Mouse (Mus musculus): ENCODE results near the gene Ptprn2.

Gene Ptprn2

DNA sequence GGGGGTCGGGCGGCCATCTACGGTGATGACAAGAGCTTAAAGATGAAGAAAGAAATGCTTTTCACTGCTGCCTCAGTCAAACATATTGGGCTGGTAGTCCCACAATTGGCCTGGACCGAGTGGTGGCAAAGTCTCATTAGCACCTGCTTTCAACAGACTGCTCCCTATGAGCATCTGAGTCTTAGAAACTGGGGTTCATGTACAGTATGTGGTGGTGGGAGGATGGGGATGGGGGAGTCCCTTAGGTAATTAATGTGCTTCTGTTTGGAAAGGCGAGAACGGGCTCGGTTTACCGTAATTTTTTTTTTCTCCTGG is 667.6 kb downstream of the Ptprn2 start:
- DNase-seq = no peak

DNA sequence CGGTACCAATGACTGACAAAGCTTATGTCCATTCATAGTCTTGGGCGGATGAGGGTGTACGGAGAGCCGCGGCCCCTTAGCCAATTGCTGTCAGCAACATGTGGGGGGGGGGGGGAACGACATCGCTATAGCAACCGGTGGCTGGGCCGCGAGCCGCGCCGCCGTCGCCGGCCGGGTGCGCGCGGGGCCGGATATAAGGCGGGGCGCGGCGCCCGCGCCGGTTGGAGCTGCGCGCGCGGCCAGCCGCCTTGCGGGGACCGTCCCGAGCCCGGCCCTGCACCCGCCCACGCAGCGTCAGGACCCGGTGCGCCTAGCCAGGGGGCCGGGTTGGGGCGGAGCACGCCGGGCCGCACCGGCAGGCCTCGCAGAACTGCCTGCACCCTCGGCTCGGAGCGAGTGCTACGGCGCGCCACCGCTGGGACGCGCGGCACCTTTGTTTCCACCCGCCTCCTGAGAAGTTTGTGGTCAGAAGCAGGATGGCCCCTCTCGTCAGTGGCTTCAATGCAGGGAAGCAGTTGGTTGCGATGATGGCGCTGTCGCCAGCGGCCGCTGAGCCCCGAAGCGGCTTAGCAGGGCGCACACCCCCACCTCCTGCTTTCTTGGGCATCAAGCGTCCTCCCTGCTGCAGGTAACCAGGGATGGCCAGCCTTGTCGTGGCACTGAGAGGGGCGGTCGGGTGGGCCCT is 668.3 kb downstream of the Ptprn2 start:
- DNase-seq = peak in 1 of 2 experiments; percentile 1

DNA sequence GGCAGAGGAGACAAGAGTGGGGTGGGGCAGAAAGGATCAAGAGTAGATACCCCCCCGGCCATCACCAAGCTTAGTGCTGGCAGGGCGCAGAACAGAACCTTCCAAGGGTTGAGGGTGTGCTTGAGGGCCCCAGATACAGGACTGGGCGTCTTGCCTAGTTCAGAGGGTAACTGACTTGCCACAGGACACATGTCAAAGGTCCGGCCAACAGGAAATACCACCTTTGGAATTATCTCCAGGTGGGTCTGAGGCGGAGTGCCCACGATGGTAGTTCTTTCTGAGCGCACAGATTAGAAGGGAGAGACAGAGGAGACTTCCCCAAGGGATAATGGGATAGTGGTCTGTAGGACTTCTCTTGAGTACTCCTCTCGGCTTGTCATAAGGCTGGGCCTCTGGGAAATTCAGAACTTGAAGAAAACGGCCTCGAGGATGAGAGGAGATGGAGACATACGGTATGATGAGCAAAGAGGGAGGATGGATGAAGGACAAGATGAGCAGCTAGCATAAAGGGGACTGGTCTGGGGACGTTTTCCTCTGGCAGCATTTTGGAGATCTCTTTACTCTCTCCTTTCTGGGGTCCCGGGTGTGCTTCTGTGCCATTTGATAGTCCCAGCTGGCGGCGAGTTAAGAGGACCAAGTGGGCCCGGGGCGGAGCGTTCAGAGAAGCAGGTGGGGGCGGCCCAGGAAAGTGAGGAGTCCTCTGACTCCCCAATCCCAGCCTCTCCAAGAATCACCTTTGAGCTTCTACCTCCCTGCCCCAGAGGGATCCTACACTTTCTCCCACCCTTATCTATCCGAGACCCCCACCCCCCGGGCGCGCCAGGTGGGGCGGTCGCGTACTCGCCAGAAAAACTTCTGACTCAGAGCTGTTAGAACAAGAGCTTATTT is 669.1 kb downstream of the Ptprn2 start:
- no peak for DNase-seq

DNA sequence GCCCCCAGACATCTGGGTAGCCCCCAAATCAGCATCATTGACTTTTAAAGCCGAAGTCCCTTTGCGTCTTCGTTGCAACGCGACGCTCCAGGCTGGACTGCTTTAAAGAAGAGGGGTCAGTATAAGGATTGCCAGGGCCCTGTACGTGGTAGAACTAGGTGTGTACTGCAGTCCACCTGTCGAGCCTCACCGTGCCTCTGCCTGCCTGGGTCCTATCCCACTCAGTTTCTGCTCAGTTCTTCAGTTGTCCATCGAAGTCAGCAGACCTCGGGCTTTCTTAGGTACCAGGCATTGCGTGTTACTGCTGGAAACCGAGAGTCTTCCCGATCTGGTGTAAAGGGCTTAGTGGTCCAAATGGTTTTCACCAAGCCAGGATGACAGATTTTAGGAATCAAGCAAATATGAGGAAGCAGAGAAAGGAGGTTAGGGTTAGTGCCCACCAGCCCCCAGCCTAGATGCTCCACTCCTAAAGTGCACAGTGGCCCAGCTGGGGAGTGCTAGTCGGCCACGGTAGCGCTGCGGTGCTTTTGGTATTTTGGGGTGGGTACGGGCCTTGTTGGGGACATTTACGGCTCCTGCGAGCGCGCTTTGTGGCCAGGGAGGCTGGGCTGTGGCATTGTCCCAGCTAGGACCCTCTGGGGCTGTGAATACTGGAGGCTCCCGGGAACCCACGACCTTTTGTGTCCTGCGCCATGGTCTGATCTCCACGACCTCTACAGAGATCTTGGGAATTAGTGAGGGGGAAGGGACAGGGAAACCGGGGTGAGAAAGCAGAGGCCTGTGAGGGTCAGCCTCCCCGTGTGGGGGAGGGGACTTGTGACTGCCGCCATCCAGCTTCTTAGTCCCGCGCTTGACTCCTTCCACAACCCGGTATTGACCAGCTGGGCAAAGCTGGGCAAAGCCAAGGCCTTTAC is 670.0 kb downstream of the Ptprn2 start:
- no peak for DNase-seq

DNA sequence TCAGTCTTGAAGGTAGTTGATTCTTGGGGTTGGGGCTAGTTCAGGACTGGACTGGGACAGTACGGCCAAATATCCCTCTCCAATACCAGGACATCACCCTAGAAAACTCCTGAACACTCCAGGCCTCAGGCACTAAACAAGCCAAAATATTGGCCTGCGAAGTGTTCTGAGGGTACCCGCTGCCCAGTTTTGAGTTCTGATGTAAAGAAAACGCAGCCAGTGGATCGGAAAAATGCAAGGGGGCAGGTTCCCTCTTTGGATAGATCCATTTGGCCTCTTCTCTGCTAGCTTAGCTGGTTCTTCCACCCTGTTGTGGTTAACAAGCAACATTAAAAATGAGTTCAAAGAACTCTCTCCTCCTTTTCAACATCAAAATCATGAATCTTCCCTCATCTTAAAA is 670.7 kb downstream of the Ptprn2 start:
- DNase-seq = no peak

DNA sequence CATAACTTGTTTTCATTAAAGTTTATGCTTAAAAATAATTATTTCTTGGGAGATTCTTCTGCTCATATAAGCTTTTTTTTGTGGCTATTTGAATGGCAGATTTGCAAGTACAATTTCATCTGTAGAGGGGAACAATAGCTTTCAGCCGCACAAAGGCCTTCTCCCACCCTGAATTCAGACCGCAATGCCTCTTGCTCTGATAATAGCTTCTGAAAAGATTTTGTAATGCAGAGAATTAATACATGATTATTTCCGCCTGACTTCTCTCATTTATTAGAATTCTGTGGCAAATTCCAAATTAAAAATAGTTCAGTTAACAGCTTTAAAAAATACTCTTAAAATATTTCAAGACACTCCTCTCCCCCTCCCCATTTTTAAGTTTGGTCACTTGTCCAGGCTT is 671.3 kb downstream of the Ptprn2 start:
- DNase-seq = no peak

DNA sequence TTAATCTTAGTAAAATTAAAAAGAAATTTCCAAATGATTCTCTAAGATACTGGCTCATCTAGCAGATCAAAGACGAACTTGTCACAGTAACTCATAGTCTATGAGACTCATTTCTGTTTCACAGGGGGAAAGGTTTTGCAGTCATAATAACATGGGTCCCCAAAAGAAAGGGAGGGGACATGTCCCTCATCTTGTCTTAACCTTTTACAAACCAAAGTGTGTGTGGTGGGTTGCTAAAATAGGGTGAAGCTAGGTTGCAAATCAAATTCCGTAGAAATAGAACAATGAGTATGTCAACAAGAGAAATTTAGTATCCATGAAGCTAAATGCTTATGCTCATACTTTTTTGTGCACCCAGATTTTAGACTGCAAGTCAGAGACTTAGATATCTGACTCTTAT is 671.7 kb downstream of the Ptprn2 start:
- no peak for DNase-seq

DNA sequence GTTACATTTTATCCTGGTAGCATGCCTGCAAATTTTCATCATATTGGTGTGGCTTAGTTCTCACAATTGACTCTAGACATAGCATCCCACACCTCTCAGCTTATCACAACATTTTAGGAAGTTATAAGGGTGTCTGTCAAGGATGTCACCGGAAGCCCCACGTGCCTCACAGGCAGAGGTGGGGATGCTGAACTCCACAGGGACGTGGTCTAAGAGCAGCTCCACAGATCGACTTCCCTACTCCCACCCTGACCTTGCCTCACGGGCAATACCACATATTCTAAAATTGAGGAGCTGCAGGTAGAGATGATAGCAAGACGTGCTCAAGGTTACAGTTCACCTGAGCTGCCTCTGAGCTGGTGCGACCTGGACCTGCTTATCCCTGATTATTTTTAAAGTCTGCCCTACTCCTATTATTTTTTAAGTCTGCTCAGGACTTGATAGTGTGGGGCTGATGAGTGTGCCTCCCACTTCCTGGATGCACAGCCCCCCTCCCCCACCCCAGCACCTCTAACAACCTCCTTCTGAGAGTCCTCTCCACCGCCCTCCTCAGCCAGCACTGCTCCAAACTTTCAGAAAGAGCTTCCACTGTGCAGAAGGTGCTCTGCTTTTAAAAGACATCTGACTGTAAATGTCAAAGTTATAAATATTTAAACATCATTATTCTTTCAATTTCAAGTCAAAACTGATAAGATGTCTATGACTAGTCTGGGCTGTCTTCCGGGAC is 672.3 kb downstream of the Ptprn2 start:
- DNase-seq = no peak

DNA sequence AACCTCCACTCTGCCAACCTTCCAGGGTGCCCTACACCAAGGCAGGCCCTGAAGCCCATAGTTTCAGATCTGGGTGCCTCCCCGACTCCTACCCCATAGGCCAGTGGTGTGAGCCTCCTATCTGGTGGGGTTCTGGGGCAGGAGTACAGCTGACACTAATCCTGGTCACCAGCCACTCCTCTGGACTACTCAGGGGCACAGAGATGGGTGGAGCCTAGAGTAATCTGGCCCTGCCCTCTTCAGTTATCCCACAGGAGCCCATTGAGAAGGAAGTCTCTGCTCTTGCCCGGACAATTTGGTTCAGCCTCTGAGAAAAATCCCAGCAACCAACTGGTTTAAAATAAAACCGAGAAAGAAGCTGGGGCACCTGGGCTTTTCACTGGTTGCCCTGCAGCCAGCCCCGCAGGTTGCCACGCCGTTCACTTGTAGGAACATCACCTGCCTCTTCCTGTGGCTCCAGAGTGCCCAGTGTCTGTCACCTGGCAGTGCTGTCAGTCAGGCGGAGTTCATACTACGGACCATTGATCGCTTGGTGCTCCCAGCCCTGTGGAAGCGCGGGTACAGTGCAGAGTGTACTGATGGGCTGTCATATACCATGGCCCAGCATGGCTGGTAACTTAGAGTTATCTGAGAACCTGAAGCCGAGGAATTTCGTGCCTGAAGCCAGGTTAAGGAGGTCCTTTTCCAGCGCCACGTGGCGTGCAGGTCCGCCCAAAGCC is 673.6 kb downstream of the Ptprn2 start:
- DNase-seq = no peak

DNA sequence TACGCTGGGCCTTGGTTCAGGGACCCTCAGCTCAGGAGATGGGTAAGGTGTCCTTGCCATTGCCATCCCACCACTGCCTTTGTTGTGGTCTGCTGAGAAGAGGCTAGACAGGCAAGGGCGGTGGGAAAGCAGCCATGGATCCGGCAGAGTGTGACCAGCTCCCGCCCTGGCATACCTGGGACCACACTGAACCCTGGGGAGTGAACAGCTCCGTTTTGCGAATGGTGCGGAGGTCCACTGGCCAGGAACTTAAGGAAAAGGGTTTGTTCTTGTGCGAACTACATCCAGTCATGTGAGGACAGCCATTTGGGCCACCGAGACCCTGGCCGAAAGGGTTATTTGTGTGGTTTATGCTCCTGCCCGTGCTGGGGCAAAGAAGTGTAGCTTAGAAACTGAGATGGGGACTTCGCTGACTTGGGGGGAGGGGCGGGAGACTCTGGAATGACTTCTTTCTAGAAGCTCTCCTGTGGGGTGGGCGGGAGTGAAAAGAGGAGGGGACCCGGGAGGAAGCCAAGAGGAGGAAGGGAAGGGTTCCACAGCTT is 674.2 kb downstream of the Ptprn2 start:
- DNase-seq = no peak

DNA sequence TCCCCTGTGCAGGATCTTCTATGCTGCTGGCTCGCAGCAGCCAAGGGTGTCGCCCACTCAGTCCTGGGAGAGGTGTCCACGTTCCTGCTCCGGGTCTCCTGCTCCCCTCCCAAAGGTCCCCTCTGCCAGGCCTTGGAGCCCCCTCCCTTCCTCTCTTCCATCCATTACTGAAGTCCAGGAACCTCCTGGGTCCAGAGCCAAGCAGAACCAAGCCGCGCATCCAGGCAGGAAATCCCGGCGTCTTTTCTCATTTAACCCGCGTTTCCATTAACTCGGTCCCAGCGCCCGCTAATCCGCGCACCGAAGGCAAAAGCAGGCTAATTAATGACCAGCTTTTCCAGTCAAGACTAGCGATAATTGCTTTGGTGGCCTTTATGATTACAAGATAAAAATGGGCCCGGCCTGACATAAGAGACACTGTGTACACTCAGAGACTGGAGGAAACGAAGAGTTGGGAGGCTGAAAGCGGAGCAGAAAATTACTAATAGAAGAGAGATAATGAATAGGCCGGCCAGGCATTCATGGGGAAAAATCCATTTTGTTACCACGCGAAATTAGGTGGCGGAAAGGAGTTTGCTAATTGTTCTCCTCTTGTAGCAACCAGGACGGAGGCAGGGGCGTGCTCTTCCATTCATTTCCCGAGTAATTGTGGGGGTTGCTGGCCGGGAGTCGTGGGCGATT is 674.8 kb downstream of the Ptprn2 start:
- DNase-seq = no peak

DNA sequence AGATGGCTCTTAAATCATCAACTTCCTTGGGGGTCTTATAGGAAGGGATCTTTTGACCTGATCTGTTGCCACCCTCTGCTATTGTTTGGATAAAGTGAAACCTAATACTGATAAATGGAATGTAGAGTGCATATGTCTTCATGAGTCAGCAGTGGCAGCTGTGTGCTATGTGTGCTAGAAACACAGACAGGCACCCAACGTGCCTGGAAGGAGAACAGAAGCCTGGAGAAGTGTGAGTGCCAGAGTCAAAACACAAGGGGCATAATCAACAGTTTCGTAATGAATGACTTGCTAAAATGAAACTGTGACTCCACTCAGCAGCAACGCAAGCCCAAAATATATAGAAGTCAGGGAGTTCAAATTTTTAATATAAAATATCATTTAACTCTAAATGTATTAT is 676.7 kb downstream of the Ptprn2 start:
- DNase-seq = no peak

DNA sequence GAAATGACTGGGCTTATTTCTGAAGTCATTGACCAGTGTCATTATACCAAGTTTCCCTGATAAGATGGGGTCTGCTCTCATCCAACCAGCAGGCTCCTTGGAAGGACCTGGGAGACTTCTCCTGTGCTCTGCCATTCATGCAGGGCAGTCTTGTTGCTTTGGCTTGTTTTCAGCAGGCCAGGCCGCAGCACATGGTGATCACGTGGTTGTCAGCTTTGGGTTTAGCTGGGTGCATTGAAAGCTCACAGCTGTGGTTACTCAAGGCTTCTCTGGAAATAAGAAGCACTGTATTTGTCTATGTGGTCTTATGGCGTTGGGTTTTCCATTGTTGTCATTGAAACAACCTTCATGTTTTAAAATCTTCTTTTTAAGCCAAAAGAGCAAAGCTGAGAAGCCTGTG is 678.3 kb downstream of the Ptprn2 start:
- no peak for DNase-seq

DNA sequence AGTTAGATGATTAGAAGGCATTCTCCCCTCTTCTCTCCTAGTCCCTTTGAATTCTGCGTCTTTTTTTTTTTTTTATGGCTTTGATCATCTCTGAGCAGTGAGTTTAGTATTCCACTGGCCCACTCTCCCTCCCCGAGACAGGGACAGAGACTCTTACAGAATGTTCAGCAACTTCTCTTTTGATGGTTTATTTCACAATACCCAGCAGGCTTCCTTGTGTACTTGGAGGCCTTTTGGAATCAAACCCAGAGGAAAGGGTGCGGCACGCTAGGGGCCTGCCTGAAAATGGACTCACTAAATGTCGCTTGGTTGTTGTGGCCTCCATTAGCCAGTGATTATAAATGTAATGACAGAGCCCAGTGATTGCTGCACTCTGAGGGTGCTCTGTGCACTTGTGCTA is 680.7 kb downstream of the Ptprn2 start:
- no peak for DNase-seq

DNA sequence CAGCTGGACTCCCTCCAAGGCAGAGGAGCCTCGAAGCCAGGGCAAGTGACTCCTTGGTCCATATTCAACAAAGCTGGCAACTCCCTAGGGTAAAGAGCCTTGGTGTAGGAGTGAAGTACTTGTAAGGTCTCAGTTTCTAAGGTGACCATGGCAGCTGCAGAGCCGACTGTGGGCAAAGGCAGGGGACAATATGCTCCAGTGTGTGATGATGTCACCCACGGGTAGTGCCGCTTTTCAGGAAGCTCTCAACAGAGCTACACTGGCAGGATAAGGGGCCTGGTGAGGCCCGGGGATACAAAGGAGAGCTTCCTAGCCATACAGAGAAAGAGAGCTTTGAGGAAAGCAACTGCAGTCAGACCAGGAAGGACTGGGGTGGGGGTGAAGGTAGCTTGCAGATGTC is 684.1 kb downstream of the Ptprn2 start:
- DNase-seq = no peak

DNA sequence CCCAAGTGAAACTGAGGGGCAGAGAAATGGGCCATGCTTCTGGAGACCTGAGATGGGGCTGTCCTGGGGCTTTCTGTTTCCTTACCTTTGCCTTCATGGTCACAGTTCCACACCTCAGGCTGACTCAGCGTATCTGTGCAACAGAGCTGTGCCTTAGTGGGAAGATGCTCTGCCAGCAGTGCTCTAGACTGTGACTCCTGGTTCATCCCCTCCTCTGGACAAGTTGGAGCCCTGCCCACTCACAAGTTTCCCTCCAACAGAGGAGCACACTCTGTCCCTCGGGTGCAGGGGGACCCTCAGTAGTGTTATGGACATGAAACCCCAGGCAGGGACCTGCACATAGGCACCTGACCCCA is 687.0 kb downstream of the Ptprn2 start:
- no peak for DNase-seq

DNA sequence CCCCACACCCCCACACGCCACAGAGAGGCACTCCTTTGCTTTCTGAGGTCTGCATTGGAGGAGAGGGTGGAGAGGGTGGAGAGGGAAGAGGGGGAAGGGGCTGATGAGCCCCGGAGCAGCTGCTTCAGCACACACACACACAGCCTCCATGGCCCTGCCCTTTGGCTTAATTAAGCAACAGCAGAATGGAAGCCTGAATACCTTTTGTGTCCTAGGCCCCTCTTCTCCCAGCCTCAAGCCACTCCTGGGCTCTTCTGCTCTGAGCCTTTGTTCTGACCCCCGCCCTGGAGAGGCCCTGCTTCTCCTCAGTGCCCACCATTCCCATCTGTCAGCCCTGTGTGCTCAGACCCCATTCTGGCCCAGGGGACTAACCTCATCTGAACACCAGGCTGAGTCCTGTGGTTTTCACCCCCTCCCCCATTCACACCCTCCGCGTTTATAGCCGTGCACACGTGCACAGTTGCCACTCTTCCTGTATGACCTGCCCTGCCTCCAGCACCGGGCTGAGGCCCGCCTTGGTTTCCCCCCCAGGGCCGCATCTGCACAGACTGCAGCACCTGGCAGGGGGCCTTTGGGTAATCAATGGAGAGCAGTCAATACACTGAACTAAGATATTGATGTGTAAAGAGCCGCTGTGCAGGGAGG is 687.5 kb downstream of the Ptprn2 start:
- DNase-seq = no peak

DNA sequence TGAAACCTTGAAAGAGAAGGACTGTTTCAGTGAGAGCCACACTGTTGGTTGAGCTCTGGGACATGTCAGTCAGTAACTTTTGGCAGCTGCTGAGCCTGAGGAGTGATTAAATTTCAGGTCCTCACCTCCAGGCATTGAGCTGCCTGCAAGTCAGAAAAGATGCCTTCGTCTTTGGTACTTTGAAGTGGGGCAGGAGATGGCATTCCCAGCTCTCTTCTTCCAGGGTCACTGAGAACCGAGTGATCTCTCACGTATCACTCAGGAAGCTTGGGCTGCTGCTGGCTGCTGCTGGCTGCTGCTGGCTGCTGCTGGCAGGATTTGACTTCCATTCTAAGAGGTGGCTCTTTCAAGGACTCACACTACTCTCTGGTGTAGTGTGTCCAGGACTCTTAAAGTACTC is 688.7 kb downstream of the Ptprn2 start:
- DNase-seq = no peak

DNA sequence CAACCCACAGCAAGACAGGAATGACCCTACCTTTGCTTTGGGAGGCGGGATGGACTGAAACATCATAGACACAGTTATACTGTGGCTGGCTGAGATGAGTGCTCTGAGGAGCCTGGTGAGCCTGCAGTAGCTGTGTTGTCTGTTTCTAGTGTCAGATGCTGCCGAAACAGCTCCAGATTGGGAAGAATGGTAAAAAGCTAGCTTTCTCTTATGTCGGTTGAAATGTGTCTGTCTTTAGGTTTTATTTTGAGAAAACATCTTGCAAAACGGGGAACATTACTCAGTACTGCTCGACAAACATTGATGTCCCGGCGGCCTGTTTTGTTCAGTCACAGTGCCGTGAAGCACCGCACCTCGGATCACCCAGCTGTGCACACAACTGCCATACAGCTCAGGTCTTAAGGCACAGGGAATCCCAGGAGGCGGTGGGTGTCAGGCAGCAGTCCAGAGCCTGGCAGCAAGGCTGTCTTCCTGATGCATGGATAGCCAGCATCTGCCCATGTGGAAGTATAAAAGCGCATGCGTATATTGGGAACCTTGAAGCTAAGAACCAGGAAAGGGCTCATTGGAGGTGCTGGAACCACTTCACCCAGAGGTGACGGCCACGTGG is 689.7 kb downstream of the Ptprn2 start:
- no peak for DNase-seq

DNA sequence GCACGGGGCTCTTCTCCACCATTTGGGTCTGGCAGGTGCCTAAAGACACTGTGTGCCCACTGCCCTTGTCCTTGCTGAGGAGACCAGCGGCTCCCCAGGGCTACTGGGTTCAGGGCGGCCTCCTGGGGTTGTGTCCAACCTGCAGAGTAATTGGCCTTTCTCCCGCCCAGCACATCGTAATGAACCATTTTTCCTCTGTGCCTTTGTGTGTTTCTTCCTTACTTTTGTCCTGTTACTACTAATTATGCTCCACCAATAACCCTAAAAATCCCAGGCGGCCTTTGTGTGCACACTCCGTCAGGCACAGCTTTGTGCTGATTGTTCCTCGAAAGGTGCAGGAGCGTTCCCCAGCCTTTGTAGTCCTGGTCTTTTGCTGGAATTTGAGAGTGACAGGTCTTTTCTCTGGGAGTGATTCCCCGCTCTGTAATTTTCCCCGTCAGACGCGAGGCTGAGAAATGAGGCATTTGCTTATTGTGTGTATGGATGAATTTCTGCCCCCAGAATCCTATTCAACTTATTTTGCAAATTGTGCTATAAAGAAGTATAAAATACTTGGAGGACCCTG is 690.8 kb downstream of the Ptprn2 start:
- no peak for DNase-seq

All from B cell, adult 2 months (primary cell).